Mouse (Mus musculus): ENCODE results near the gene Pnpla1. TPM values are rescaled to one million over a fixed set of nuclear protein-coding genes. Genes with fewer than 3 reads are reported as not detected.

Pnpla1 gene
- polyA plus RNA-seq, 1 experiment = not detected

GRCm38 (mm10) chr17:28823004-28823745 is 35.0 kb upstream of the Pnpla1 start:
- Histone ChIP-seq H3K4me3 (ENCODE audit: insufficient read depth, low read length) (no peak overlapping the region), H3K4me1 (ENCODE audit: control insufficient read depth, insufficient read depth, low read length) (no peaks in the 10 kb centered on the region), H3K27ac (ENCODE audit: insufficient read depth, low read length) (no peak overlapping the region)
- TF ChIP-seq POLR2A (IDR thresholded peaks at IDR 0.05; ENCODE audit: low read depth, low read length) (no peak), CTCF (IDR thresholded peaks at IDR 0.05; ENCODE audit: borderline replicate concordance, insufficient read depth, low read length) (no peak)

GRCm38 (mm10) chr17:28823749-28824148 is 34.5 kb upstream of the Pnpla1 start:
- no peak for TF ChIP-seq CTCF (IDR thresholded peaks at IDR 0.05; ENCODE audit: borderline replicate concordance, insufficient read depth, low read length)
- TF ChIP-seq POLR2A (IDR thresholded peaks at IDR 0.05; ENCODE audit: low read depth, low read length) = no peak
- H3K4me1 ChIP-seq (ENCODE audit: control insufficient read depth, insufficient read depth, low read length) = no peaks in the 10 kb centered on the region
- H3K27ac ChIP-seq (ENCODE audit: insufficient read depth, low read length) = no peak overlapping the region
- H3K4me3 ChIP-seq (ENCODE audit: insufficient read depth, low read length) = no peak overlapping the region

GRCm38 (mm10) chr17:28824896-28825295 is 33.3 kb upstream of the Pnpla1 start:
- TF ChIP-seq POLR2A (IDR thresholded peaks at IDR 0.05; ENCODE audit: low read depth, low read length) (no peak), CTCF (IDR thresholded peaks at IDR 0.05; ENCODE audit: borderline replicate concordance, insufficient read depth, low read length) (no peak)
- H3K27ac ChIP-seq (ENCODE audit: insufficient read depth, low read length) = no peak overlapping the region
- H3K4me3 ChIP-seq (ENCODE audit: insufficient read depth, low read length) = no peak overlapping the region
- H3K4me1 ChIP-seq (ENCODE audit: control insufficient read depth, insufficient read depth, low read length) = no peaks in the 10 kb centered on the region

- TF ChIP-seq CTCF (IDR thresholded peaks at IDR 0.05; ENCODE audit: borderline replicate concordance, insufficient read depth, low read length) = no peak
- TF ChIP-seq POLR2A (IDR thresholded peaks at IDR 0.05; ENCODE audit: low read depth, low read length) = no peak
- H3K4me3 ChIP-seq (ENCODE audit: insufficient read depth, low read length) = no peak overlapping the region
- no peak overlapping the region for H3K27ac ChIP-seq (ENCODE audit: insufficient read depth, low read length)
- H3K4me1 ChIP-seq (ENCODE audit: control insufficient read depth, insufficient read depth, low read length) = no peaks in the 10 kb centered on the region
Observed at GRCm38 (mm10) chr17:28825359-28826041, 32.7 kb upstream of the Pnpla1 start.

- Histone ChIP-seq H3K4me3 (ENCODE audit: insufficient read depth, low read length) (no peak overlapping the region), H3K27ac (ENCODE audit: insufficient read depth, low read length) (no peak overlapping the region), H3K4me1 (ENCODE audit: control insufficient read depth, insufficient read depth, low read length) (no peaks in the 10 kb centered on the region; the same call in 1 of the 2 replicates)
- TF ChIP-seq CTCF (IDR thresholded peaks at IDR 0.05; ENCODE audit: borderline replicate concordance, insufficient read depth, low read length) (no peak), POLR2A (IDR thresholded peaks at IDR 0.05; ENCODE audit: low read depth, low read length) (no peak)
Observed at GRCm38 (mm10) chr17:28827665-28828231, 30.5 kb upstream of the Pnpla1 start.

GRCm38 (mm10) chr17:28829120-28829519 is 29.1 kb upstream of the Pnpla1 start:
- no peak for TF ChIP-seq CTCF (IDR thresholded peaks at IDR 0.05; ENCODE audit: borderline replicate concordance, insufficient read depth, low read length)
- no peak for TF ChIP-seq POLR2A (IDR thresholded peaks at IDR 0.05; ENCODE audit: low read depth, low read length)
- Histone ChIP-seq H3K27ac (ENCODE audit: insufficient read depth, low read length) (no peak overlapping the region), H3K4me1 (ENCODE audit: control insufficient read depth, insufficient read depth, low read length) (no peaks in the 10 kb centered on the region; the same call in 1 of the 2 replicates), H3K4me3 (ENCODE audit: insufficient read depth, low read length) (no peak overlapping the region)

- Histone ChIP-seq H3K4me3 (ENCODE audit: insufficient read depth, low read length) (no peak overlapping the region), H3K27ac (ENCODE audit: insufficient read depth, low read length) (no peak overlapping the region), H3K4me1 (ENCODE audit: control insufficient read depth, insufficient read depth, low read length) (no peaks in the 10 kb centered on the region; the same call in 1 of the 2 replicates)
- TF ChIP-seq CTCF (IDR thresholded peaks at IDR 0.05; ENCODE audit: borderline replicate concordance, insufficient read depth, low read length) = no peak
- no peak for TF ChIP-seq POLR2A (IDR thresholded peaks at IDR 0.05; ENCODE audit: low read depth, low read length)
Observed at GRCm38 (mm10) chr17:28831065-28831464, 27.1 kb upstream of the Pnpla1 start.

GRCm38 (mm10) chr17:28832040-28832439 is 26.2 kb upstream of the Pnpla1 start:
- TF ChIP-seq POLR2A (IDR thresholded peaks at IDR 0.05; ENCODE audit: low read depth, low read length) = no peak
- Histone ChIP-seq H3K27ac (ENCODE audit: insufficient read depth, low read length) (no peak overlapping the region), H3K4me3 (ENCODE audit: insufficient read depth, low read length) (no peak overlapping the region), H3K4me1 (ENCODE audit: control insufficient read depth, insufficient read depth, low read length) (no peaks in the 10 kb centered on the region; the same call in 1 of the 2 replicates)

- Histone ChIP-seq H3K4me1 (ENCODE audit: control insufficient read depth, insufficient read depth, low read length) (no peaks in the 10 kb centered on the region; the same call in 1 of the 2 replicates), H3K4me3 (ENCODE audit: insufficient read depth, low read length) (no peak overlapping the region), H3K27ac (ENCODE audit: insufficient read depth, low read length) (no peak overlapping the region)
- TF ChIP-seq POLR2A (IDR thresholded peaks at IDR 0.05; ENCODE audit: low read depth, low read length) (no peak), CTCF (IDR thresholded peaks at IDR 0.05; ENCODE audit: borderline replicate concordance, insufficient read depth, low read length) (no peak)
Observed at GRCm38 (mm10) chr17:28832875-28833274, 25.3 kb upstream of the Pnpla1 start.

- TF ChIP-seq POLR2A (IDR thresholded peaks at IDR 0.05; ENCODE audit: low read depth, low read length) (no peak), CTCF (IDR thresholded peaks at IDR 0.05; ENCODE audit: borderline replicate concordance, insufficient read depth, low read length) (no peak)
- Histone ChIP-seq H3K4me3 (ENCODE audit: insufficient read depth, low read length) (no peak overlapping the region), H3K27ac (ENCODE audit: insufficient read depth, low read length) (no peak overlapping the region), H3K4me1 (ENCODE audit: control insufficient read depth, insufficient read depth, low read length) (no peaks in the 10 kb centered on the region; the same call in 1 of the 2 replicates)
Observed at GRCm38 (mm10) chr17:28834676-28835075, 23.5 kb upstream of the Pnpla1 start.

Measured in embryonic fibroblast, embryonic 13.5 days (primary cell).